Mouse (Mus musculus) CD4-positive, CD25-positive, alpha-beta regulatory T cell, adult 2 months (primary cell): Measurements from ENCODE around the gene Pitpna.

Experiments used
- DNase-seq: peaks from one replicate; pipeline ENCODE4 v3.0.0-alpha.2; 2012; ENCODE audit warnings: low read depth, low spot score

Pitpna gene

DNA sequence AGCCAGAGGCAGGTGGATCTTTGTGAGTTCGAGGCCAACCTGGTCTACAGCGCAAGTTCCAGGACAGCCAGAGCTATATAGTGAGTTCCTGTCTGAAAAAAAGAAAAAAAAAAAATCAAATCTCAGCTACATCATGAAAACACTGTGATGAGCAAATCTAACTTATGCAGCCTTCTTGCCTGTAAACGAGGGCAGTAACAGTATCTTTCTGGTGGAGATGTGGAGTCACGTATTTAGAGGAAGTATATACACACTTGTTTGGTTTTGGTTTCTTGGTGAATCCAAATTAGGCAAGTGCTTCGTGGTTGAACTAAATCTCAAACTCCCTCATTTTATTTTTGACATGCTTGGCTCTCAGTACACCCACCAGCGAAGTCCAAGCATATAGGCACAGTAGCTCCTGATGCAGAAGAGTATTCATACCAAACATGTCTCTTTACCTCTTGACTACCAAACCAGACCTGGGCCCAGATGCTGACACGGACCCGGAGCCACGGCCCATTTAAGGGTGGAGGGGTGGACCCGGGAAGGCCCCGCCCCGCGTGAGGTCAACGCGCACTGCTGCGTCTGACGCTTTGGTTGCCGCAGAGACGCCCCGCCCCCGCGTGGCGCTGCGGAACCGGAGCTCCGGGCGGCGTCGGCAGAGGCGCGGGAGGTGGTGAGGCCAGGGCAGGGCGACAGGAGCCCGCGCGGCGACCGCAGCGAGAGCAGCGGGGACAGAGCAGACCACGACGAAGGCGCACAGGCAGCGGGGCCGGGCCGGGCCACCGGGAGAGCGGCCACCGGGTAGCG is at the start of gene Pitpna:
Gene Pitpna (plus strand): TSS at position 605 of the 792 bp plus-strand sequence.
- DNase-seq: peak; percentile 99

DNA sequence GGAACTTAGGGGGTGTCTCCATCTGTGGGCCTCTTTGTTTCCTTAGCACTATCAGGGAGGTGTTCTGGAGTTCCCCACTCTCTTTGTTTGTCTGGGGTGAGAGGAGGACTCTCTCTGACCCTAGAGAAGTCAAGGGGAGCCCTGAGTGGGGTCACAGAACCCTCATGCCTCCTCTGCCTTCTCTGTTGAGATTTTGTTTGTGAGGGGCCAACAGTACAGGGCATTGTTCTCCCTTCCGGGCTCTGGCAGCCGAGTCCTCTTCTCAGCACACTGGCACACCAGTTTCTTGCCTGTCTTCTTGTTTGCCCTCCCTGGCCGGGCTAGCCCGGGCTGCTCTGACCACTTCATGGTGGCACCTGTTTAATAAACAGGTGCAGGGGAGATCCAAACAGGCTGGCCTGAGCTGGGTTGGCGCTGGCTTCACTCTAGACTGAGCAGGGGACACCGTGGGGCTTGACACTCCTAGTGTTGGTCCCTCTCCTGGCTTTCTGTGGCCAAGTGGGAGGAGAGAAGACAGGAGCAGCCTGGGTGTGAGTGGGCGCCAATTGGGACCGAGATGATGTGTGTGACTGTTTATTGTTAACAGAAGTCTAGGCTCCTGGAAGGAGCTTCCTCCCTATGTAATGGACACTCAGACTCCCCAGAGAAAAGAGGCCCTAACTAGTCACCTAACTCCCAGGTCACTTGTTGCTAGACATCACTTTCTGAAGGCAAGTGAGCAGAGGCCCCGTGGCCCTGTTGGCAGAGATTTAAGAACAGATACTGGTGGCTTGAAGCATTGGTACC is 49.5 kb upstream of the Pitpna start:
- DNase-seq: no peak

DNA sequence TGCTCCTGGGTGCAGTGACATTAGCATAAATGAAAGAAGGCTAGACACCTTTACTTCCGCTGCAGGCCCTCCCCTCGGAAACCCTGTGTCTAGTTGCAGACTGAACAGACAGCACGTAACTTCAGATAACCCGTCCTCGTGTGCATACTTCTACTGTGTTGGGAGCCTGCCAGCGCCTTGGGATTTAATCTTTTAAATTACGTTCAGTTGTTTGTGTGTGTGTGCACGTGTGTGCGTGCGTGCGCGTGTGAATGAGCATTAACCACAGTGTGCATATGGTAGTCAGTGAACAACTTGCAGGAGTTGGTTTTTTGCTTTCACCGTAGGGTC is 49.0 kb upstream of the Pitpna start:
- peak; percentile 87 for DNase-seq

DNA sequence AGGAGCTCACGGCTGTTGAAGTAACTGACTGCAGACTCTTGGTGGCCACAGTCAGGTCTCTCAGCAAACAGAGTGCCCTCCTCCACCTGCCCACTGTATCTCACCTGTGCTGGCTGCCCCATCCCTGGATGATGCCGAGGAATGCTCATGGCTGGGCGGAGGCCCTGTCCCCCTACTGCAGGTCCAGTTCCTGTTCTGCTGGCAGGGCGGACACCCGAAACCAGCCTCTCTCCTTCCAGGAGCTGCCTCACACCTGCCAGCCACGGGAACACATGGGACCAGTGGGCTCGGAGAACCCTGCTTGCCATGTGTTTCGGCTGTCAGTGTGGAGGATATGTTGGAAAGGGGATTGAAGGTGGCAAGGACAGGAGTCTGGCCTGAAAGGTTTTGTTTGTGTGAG is 47.7 kb upstream of the Pitpna start:
- DNase-seq: no peak

DNA sequence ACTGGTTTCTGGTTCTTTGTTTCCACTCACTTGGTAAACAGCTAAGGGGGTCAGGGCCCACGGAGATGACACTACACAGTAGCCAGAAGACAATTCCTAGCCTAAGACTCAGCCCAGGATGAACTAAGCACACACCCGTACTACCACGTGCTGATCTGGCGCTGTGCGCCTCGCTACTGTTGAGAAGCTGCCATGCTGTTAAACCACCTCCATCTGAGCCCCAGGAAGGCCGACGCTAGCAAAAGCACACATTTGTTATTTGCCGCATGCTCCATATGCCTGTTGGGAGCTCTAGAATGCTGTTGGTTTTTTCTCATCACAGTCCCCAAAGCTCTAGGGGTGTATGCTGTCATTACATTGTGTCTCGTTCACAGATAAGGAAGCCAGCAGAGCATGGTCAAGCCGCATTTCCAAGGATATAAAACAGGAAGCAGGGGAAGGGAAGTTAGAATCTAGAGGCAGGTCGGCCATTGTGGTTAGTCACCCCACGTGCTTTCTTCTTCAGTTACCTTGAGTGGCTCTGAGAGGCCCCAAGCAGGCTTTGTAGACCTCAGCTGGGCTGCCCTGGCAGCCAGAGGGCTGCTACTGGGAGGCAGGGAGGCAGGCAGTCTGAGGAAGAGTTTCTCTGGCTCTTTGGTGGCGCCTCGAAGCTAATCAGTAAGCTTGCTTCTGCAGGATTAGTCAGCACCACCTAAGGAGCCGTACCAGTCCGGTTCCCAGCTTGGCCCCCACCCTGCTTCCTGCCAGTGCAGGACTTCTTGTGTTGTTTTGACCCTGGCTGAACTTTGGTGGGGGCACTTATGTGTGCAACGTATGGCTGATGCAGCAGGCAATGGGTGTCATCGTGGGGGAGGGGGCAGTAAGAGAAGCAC is 47.0 kb upstream of the Pitpna start:
- DNase-seq: peak; percentile 65

DNA sequence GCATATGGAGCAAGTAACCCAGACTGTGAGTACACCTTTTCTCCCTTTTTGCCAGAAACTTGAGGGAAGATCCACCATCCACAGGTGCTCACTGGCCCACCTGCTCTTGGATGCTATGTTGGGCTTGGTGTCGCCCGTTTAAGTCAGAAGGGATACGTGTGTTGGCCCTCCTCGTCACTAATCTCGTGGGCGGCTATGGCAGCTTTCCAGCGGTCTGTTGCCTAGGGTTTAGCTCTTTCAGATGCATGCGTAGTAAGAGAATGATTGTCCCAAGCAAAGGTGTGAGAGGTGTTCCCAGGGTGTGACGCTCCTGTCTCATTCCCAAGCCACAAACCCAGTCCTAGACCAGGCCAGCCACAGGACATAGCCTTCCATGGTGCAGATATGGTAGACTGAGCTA is 43.2 kb upstream of the Pitpna start:
- DNase-seq: no peak

DNA sequence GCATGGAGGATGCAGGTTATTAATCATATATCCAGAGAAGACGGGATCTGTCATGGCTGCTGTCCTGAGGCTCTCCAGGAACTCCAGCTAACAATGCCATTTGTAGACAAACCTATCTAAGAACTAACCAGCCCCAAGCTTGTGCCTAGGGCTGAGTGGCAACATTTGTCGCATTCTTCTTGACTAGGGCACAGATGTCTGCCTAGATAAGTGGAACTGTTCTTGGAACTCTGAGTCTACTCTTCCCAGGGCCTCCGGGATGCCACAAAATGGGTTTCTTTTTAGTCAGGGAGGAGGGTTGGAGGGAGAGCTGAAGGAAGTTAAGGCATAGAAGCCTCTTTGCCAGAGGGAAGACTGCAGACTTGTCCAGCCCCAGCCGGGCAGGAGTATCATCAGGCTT is 41.8 kb upstream of the Pitpna start:
- DNase-seq: no peak

DNA sequence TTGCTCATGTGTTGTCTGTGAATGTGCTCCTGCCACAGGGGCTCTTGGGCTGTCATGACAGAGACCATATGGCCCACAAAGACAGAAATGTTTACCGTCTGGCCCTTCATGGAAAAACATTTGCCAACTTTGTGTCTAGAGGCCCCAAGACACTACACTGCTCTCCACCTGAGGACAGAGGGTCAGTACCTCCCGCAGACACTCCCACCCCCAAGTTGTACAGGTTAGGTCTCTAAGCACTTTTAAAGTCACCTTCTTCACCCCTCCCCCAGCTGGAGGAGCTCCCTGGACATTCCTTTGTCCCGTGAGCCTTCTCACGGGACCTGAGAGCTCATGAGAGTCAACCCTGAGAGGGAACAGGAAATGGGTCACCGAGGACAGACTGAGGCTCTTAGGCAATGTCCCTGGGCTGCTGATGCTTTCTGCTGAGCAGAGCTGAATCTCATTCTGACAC is 38.2 kb upstream of the Pitpna start:
- DNase-seq: no peak

DNA sequence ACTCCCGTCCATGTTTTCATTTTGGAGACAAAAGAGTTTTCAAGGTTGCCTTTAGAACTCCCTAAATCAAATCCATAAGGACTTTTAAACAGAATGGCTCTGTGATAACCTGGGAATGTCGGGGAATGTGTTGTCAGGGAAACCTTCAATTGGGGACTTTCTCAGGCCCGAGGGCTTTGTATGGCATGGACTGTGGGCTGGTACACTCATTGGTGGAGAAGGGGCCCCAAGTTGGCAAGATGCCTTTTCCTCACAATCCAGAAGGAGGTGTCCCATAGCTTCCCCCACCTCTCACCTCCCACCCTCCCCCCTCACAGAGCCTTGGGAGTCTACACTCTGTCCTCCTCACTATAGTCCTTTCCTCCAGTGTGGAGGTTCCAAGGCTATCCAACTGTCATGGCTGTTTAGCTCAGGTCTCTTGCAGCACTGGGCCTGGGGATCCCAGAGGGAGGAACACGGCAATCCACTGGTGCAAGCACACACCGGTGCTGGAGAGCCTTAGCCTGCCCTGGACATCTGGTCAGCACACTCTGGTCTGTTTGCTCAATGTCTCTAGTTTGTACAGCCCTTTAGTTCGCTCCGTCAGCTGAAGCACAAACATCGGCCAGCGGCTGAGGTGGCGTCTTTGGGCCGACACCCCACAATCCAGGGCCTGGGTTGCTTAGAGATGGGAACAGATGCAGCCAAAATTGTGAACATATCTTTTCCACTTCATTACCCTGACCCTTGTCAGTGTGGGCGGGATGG is 37.5 kb upstream of the Pitpna start:
- DNase-seq: no peak

DNA sequence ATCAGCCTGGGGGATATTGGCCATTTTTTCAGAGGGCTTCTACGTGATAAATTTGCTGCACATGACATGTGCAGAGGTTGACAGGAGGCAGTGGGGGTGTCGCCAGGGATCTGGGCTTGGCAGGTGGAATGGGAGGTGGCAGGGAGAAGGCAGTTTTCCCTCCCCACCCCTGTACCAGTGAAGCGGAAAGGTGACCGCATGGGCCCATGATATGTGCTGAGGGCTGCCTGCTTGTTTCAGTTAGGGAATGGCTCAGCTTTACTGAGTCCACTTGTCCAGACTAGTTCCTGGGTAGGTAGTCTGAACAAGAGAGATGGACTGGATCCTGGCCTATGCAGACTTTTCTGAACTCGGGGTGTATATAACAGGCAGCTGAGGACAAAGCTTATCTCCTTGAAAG is 36.6 kb upstream of the Pitpna start:
- no peak for DNase-seq

DNA sequence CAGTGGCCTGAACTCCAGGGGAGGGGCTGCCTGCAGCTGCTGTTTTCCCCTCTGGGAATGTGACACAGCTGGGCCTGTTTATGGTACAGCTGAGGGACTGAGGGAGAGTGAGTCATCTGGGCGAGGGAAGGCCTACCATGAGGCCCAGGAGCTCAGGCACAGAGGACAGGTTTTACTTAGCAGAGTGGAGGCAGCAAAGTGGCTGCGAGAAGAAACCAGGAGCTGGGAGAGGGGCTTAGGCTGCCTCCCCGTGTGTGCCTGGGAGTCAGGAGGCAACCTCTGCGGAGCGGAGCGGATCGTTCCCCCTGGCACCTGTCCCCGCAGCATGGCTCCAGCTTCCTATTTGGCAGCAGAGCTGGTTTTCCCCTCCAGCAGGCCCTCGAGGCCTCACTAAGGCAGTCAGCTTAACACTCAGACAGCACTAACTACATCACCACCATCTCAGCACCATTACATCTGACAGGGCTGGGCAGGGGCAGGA is 35.9 kb upstream of the Pitpna start:
- DNase-seq: no peak

DNA sequence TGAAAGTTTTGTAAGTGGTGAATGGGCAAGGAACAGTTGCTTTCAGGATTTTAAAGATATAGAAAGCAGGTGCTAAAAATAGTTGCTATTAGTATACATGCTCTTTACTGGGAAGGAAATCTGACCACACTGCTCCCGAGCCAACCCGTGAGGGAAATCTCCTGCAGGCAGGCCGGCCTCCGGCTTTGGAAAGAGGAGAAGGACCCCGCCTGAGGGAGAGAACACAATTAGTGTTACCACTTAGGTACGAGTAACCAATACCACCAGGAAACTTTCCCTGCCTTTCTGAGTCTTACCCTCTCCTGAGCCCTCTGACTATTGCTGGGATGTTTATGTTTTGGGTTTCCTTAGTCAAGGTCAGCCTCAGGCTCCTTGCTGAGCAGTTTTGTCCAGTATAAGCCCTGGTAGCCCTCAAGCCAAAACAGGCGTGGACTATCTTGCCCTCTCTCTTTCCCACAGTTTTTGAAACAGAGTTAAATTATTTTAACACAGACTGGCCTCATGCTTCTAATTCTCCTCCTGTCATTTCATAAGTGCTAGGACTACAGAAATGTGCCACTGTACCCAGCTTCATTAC is 34.9 kb upstream of the Pitpna start:
- DNase-seq: no peak

DNA sequence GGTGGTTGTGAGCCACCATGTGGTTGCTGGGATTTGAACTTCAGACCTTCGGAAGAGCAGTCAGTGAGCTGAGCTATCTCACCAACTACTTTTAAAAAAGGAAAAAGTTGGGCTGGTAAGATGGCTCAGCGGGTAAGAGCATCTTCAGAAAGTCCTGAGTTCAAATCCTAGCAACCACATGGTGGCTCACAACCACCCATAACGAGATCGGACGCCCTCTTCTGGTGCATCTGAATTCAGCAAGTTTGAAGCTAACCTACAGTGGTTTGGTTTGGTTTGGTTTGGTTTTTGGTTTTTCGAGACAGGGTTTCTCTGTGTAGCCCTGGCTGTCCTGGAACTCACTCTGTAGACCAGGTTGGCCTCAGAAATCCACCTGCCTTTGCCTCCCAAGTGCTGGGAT is 31.9 kb upstream of the Pitpna start:
- peak; percentile 51 for DNase-seq

DNA sequence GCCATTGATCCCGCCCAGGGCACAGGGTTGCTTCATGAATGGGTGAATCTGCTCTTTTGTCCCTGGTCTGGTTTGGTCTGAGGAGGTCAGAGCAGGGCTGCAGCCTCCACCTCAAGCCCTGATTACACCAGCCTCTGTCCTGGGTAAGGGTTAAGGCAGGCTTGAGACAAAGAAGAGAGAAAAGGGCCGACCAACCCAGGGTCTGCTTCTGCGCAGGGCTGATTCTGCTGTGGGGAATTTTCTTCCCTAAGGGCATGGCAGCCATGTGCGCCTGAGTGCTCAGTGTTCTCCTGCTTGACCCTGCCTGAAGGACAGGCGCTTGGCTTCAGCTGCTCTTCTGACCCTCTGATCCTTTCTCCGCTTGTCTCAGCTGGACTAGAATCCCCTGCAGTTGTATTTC is 30.8 kb upstream of the Pitpna start:
- DNase-seq: no peak

DNA sequence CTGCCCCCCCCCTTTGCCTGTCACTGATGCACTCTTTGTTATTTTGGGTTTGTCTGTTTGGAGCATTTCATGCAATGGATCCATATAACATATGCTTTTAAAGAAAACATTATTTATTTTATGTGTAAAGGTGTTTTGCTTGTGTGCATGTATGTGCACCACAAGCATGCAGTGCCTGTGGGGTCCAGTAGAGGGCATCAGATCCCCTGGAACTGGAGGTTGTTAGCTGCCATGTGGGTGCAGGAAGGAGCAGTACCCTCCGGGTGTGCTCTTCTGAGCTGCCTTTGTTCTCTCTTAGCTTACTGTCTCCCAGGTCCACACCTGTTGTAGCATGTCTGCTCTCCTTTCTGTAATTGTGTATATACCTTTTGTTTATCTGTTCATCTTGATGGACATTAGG is 29.8 kb upstream of the Pitpna start:
- DNase-seq: peak; percentile 49

DNA sequence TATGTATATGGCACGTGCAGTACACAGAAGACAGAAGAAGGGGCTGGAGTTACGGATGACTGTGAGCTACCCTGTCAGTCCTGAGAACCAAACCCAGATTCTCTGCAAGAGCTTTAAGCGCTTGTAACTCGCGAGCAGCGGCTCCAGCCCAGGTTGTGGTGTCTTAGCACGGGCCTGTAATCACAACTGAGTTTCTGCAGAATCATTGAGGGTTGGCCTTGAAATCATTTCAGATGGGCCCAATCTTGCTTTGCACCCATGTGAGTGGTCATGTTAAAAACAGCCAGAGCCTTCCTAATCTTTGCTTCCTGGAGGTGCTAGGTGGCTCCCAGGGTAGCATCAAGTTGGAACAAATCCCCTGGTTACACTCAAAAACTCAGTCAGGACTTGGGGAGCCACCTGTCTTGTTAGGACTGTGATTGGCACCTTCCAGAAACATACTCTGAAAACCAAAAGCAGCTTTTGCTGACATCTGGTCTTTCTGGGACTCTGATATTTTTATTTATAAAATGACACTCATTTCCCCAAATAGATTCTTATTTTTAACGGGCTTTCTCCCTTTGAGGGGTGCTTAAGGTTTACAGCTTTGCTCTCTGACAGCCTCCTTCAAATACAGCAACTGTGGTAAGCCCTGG is 27.9 kb upstream of the Pitpna start:
- DNase-seq: no peak

DNA sequence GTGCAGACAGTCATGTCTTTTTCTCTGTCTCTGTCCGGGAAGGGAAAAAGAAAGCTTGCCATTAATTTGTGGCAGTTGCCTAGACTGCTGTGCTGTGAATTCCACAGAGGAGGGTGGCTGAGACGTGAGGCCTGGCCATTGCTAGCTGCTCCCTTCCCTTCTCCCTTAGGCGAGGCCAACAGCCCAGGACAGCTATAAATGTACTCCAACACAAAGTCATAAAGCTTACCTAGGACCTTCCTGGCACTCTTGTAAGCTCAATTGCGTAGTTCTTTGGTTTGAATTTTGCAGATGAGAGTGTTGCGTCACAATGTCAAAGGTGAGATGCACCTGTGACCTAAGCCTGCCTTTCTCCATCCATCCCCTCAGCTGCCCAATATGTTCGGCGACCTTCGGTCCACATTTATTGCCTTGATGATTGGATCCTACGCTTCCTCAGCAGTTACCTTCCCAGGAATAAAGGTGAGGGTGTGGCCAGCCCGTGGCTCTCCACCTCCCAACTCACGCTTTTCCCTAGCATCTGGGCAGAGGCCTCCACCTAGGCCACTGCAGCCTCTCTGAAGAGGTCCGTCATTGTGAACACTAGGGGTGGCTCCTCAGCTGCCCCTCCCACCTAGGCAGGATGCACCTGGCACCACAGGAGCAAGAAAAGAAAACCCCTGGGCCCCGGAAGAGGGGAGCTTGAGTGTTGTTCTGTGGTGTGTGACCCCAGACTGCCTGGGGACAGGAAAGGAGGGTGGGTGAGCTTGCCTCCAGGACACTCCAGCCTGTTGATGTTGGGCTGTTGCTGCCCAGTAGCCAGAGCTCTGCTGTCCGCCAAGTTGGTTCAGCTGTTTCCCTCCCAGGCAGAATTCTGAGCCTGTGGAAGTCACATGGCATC is 27.1 kb upstream of the Pitpna start:
- peak; percentile 38 for DNase-seq

DNA sequence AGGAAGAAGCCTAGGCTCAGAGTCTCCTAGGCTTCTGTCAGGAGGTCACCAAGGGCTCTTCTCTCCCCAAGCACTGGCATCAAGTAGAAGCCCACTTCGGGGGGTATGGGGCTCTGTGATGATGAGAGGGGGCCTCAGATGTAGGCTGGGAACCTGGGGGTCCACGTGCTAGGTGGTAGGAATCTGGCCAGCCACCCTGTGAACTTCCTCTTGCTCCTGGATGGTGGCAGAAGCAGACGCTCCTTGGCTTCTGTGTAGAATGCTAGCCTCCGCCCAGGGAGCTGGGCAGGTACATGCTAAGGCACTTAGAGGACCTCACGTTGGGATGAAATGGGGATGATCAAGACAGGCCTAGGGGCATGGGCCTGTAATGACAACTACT is 26.5 kb upstream of the Pitpna start:
- DNase-seq: no peak

DNA sequence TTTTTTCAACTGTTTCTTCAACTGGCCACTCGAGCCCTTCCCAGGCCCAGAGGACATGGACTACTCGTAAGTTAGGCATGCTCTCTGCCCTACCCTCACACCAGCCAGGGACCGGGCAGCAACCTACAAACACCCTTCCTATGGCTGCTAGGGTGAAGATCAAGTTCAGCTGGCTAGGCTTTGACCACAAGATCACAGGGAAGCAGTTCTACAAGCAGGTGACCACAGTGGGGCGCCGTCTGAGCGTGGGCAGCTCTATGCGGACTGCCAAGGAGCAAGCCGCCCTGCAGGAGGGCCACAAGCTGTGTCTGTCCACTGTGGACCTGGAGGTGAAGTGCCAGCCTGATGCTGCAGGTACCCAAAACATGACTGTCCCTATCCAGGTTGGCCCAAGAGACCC is 25.1 kb upstream of the Pitpna start:
- DNase-seq: no peak
